Mouse (Mus musculus) 3134 (cell line): ENCODE data around the gene Gm9117.
"Not testable (repeated sequence)": the region's sequence is repeated elsewhere in the genome, so short reads cannot be mapped to it uniquely, and the experiment has no call there.

Experiments
- DNase-seq: peaks from one replicate; pipeline ENCODE4 v3.0.0-alpha.2; 2011; ENCODE audit warnings: low spot score; ENCODE audit not compliant: insufficient read length; ENCODE audit errors: extremely low read depth

Gm9117 gene

GRCm38 (mm10) chr3:93943443-93943842, at the start of gene Gm9117:
TSS of gene Gm9117 (minus strand) at chr3:93943543.
- not testable (repeated sequence) for DNase-seq

DNA sequence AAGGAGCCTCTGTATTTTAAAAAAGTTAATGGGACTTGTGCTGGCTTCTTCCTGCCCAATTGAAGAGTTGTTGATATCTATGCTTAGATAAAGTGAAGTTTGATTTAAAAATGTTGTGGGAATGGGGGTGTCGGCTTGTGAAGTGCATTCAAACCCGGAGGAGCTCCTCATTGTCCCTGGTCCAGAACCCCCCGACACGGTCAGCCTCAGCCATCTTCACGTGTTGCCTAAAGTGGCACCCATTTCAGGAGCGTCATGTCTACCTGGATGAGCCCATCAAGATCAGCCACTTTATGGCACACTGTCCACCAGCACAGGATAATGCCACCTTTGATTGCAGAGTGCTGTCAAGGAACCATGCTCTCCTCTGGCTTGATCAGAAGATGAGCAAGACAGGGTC, 25.6 kb upstream of the Gm9117 start:
- DNase-seq: not testable (repeated sequence)

- not testable (repeated sequence) for DNase-seq
These were observed 17.9 kb upstream of the Gm9117 start, which contains the start of gene Tdpoz5 for GRCm38 (mm10) chr3:93961214-93961613. TSS of gene Tdpoz5 (minus strand) at chr3:93961314.

DNA sequence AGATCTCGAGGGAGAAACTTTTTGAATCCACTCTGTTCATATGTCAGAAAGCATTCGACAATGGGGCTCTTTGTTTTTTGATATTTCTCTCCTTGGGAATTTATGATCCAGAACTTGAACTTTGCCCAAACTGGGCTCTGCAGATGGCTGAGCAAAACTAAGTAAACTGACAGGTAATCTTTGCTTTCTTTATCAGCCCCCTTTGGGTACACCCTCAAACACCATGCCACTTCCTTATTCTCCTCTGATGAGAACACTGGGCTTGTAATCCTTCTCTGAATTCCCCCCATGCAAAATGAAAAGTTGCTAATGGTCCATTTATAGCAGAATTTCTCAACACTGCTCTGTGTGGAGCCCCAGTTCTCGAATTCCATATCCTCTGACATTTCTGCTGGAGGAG, 5.0 kb downstream of the Gm9117 start:
- not testable (repeated sequence) for DNase-seq
